Mouse (Mus musculus): ENCODE results near the gene Ier3.

GRCm38 (mm10) chr17:35833239-35833751, 11.8 kb downstream of the Ier3 start:
- no peak for TF ChIP-seq TAL1 (IDR thresholded peaks at IDR 0.05; ENCODE audit: low read length)
- no peak for TF ChIP-seq GATA1 (IDR thresholded peaks at IDR 0.05; ENCODE audit: low read length)

Data from erythroblast, embryonic 14.5 days (primary cell).